Mouse (Mus musculus): ENCODE results near the gene Elavl4. TPM values are rescaled to one million over a fixed set of nuclear protein-coding genes. Genes with fewer than 3 reads are reported as not detected.

Elavl4 gene
- polyA plus RNA-seq, 1 experiment from 2014 or later, result 31.2 TPM

DNA sequence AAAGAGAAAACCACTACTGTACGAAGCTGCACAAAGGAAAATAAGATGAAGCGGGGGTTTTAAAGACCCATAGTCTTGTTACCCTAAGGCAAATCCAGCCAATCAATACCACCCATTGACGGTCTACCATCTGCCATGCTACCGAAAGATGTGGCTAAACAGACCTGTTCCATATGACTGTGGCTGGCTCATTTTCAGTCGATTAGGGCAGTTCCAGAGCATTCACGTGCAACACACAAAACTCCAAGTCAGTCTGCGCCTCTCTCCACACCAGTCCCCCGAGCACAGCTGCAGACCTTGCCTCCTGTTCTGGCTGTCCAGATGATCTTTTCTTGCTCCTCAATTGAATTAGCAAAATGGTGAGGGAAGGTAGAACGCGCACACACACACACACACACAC lies 59.2 kb downstream of the Elavl4 start:
- ATAC-seq (ENCODE audit: insufficient read depth, low FRiP score, low read depth), result no peak
- Histone ChIP-seq H3K4me3 (replicated peaks) (no peak overlapping the region), H3K4me1 (no peaks in the 10 kb centered on the region), H3K4me2 (no peak overlapping the region), H3K27ac (no peak overlapping the region), H3K9ac (no peak overlapping the region), H3K9me3 (no peaks in the 10 kb centered on the region), H3K27me3 (replicated peaks) (no peaks in the 10 kb centered on the region), H3K36me3 (no peaks in the 10 kb centered on the region)
- 74% methylated on average over 10 of the region's 10 CpGs for WGBS

DNA sequence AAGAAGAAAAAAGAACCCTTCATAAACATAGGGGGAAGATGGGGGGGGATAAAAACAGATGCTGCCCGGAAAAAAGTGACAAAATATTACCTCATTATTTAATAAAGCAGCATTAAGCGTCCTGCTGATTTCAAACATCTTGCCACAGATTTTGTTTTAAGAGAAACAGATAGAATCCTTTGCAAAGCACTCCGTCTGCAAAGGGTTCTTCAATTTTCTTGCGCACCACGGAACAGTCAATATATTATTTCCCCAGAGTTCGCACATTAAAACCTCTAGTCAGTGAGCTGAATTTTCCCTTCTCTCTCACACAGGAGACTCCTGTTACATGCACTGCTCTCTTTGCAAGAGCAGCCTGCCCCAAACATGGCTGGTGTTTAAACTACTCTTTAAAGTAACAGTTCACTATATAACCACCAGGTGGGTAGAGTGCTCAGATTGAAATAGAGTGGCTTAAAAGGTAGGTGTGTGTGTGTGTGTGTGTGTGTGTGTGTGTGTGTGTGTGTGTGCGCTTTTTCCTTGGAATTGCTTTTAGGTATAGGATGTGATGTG lies 61.1 kb downstream of the Elavl4 start:
- Histone ChIP-seq H3K4me2 (no peak overlapping the region), H3K27ac (no peak overlapping the region), H3K9ac (no peak overlapping the region), H3K4me1 (no peaks in the 10 kb centered on the region), H3K4me3 (replicated peaks) (no peak overlapping the region), H3K9me3 (no peaks in the 10 kb centered on the region), H3K27me3 (replicated peaks) (no peaks in the 10 kb centered on the region), H3K36me3 (no peaks in the 10 kb centered on the region)
- ATAC-seq (ENCODE audit: insufficient read depth, low FRiP score, low read depth), result no peak
- WGBS, result 64% methylated on average over 7 of the region's 7 CpGs

DNA sequence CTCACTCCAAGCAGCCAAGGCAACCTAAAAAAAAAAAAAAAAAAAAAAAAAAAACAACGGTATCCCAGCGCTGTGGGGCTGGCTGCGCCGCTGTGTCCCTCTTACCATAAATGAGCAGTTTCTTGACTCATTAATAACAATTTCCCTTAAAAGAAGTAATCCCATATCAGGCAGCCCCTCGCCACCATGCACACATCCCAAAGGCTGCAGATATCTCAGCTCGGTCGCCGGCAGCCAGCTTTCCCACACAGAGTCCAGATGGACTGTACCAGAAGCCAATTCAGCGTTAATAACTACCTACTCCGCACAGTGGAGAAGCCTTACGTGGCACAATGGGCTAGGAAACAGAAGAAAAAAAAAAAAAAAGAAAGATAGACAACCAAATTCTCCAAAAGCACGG lies 61.7 kb downstream of the Elavl4 start:
- no peak overlapping the region for H3K4me3 ChIP-seq (replicated peaks)
- WGBS, result 66% methylated on average over 12 of the region's 12 CpGs
- no peak overlapping the region for H3K9ac ChIP-seq
- no peaks in the 10 kb centered on the region for H3K27me3 ChIP-seq (replicated peaks)
- no peak for ATAC-seq (ENCODE audit: insufficient read depth, low FRiP score, low read depth)
- no peak overlapping the region for H3K4me2 ChIP-seq
- no peaks in the 10 kb centered on the region for H3K36me3 ChIP-seq
- no peaks in the 10 kb centered on the region for H3K4me1 ChIP-seq
- H3K27ac ChIP-seq, result no peak overlapping the region
- no peaks in the 10 kb centered on the region for H3K9me3 ChIP-seq

DNA sequence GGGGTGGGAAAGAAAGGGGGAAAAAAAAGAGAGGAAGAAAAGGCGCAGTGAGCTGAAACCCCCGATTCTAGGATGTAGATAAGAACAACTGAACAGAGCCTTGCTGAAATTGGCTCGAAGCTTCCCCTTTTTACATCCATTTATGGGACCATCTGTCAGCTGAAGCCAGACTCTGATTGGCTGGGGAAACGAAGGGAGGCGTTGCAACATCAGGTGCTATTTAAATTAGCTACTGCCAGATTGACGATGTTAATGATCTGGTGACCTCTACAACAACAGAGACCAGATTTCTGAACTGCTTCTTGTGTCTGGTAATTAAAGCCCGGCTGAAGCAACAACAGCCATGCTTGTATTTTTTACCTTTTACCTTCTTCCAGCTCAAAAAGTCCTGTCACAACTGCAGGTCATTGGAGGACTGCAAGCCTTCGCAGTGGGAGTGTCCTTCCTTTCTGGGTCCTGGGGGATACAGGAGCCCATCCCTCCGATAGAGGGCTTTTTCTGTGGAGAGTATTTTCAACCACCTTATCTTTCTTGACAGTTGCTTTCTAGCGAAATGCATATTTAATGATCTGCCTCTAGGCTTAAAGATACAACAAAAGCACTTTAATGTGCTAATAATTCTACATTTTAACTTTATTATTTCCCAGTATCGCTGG lies 64.2 kb downstream of the Elavl4 start:
- no peaks in the 10 kb centered on the region for H3K27me3 ChIP-seq (replicated peaks)
- H3K4me2 ChIP-seq, result no peak overlapping the region
- H3K27ac ChIP-seq, result no peak overlapping the region
- no peak for ATAC-seq (ENCODE audit: insufficient read depth, low FRiP score, low read depth)
- H3K4me1 ChIP-seq, result no peaks in the 10 kb centered on the region
- WGBS, result 32% methylated on average over 11 of the region's 11 CpGs
- H3K4me3 ChIP-seq (replicated peaks), result no peak overlapping the region
- no peak overlapping the region for H3K9ac ChIP-seq
- no peaks in the 10 kb centered on the region for H3K9me3 ChIP-seq
- no peaks in the 10 kb centered on the region for H3K36me3 ChIP-seq

DNA sequence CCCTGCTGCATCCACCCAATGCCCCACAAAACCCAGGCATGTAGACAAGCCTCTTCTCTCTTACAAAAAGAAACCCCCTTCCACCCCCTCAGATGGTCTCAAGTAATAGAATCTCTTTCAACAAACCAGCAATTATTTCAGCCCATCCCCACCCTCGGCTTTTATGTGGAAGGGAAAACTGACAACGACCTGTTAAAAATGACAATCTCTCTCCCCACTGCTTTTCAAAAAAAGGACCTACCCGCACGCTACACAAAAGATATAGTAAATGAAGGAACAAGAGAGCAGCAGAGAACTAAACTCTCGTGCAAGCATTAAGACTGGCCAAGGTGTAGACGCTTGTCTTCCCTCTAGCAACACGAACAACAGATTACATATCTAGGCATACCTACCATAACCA lies 64.9 kb downstream of the Elavl4 start:
- Histone ChIP-seq H3K9ac (no peak overlapping the region), H3K9me3 (no peaks in the 10 kb centered on the region), H3K4me3 (replicated peaks) (peak overlapping the region; percentile 8; the same call in 1 of the 2 replicates), H3K4me1 (no peaks in the 10 kb centered on the region), H3K27me3 (replicated peaks) (no peaks in the 10 kb centered on the region), H3K27ac (no peak overlapping the region), H3K36me3 (no peaks in the 10 kb centered on the region), H3K4me2 (peak overlapping the region; percentile 27; the same call in 1 of the 2 replicates)
- WGBS, result 56% methylated on average over 7 of the region's 7 CpGs
- ATAC-seq (ENCODE audit: insufficient read depth, low FRiP score, low read depth), result no peak

DNA sequence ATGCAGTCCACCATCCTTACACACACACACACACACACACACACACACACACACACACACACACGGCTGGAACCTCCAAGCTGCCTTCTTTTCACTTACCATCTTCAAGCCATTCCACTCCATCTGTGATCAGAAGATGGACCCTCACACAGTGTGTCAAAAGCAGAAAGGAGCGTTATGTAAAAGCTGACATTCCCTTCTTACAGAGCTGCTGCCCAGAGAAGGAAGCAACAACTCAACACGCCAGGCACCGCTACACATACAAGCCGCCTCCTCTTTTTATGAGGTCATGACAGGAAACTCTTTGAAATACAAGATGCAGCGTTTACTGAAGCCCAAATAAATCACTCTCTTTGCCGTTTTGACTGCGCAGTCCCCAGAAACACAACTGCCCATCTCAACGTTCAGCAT lies 65.3 kb downstream of the Elavl4 start:
- H3K4me1 ChIP-seq, result no peaks in the 10 kb centered on the region
- peak overlapping the region; percentile 8; the same call in 1 of the 2 replicates for H3K4me3 ChIP-seq (replicated peaks)
- H3K9me3 ChIP-seq, result no peaks in the 10 kb centered on the region
- no peak for ATAC-seq (ENCODE audit: insufficient read depth, low FRiP score, low read depth)
- H3K27ac ChIP-seq, result no peak overlapping the region
- peak overlapping the region; percentile 27 for H3K4me2 ChIP-seq
- H3K36me3 ChIP-seq, result no peaks in the 10 kb centered on the region
- WGBS, result 21% methylated on average over 9 of the region's 9 CpGs
- no peak overlapping the region for H3K9ac ChIP-seq
- no peaks in the 10 kb centered on the region for H3K27me3 ChIP-seq (replicated peaks)

DNA sequence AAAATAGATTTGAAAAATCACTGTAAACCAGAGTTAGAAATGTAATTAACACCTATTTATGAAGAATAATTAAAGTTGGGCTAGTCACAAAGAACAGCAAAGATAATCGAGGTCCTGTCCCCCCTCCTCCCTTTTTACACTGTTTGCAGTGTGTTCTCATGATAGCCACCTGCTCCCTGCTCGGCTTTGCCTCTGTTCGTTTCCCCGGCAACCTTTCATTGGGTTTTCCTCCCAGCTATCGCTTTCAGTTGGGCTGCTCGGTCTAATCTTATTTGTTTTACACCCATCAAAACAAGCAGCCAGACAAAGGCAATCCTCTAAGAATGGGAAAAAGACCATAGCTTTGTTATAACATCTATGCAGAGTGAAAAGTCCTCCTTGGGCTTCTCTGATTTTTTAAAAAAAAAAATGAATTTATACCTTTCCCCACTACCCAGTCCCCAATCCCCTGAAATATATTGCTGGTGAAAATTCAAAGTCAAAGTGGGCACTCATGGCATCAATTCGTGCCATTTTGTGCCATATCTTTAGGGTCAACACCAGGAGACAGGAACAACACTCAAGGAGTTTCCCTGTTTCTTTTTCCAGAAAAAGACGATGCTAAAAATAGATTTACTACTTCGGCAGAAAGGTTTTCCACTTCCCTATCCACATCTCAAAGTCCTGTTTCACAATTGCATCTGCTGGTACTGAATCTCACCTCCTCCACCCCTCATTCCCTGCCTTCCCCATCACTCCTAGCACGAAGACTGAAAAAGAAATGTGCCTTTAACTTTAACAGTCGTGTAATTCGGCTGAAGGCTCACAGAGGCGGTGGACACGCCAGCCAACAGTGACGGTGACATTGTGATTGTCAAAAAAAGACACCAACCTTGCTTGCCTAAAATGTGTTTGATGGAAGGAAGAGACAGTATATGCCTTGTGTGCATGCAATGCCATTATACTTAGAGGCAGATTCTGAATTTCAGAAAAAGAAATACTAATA lies 66.1 kb downstream of the Elavl4 start:
- 0 out of 2 replicates have a peak, but pooled peaks have one; percentile 31 for ATAC-seq (ENCODE audit: insufficient read depth, low FRiP score, low read depth)
- Histone ChIP-seq H3K36me3 (no peaks in the 10 kb centered on the region), H3K9me3 (no peaks in the 10 kb centered on the region), H3K4me1 (no peaks in the 10 kb centered on the region), H3K4me2 (peak overlapping the region; percentile 27), H3K9ac (no peak overlapping the region), H3K27me3 (replicated peaks) (no peaks in the 10 kb centered on the region), H3K27ac (no peak overlapping the region), H3K4me3 (replicated peaks) (no peak overlapping the region)
- 23% methylated on average over 15 of the region's 15 CpGs for WGBS

DNA sequence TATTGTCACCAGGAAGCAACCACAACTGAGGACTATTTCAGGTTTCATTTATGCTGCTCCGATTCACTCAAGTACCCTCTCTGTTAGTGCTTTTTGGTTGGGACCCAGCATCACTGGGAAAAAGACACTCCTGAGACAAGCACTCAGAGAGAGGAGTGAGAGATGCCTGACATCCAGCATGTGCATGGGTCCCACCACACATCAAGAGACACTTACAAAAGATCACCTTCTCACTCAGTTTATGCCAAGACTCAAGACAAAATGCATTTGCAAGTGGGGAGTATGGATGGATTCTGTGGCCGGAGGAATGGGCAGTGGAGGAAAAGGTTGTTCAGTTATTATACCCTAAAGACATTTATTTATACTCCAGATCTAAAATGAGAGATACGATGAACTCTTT lies 67.3 kb downstream of the Elavl4 start:
- H3K4me1 ChIP-seq, result no peaks in the 10 kb centered on the region
- no peak for ATAC-seq (ENCODE audit: insufficient read depth, low FRiP score, low read depth)
- H3K4me3 ChIP-seq (replicated peaks), result no peak overlapping the region
- no peaks in the 10 kb centered on the region for H3K27me3 ChIP-seq (replicated peaks)
- no peak overlapping the region for H3K9ac ChIP-seq
- no peaks in the 10 kb centered on the region for H3K36me3 ChIP-seq
- no peaks in the 10 kb centered on the region for H3K9me3 ChIP-seq
- WGBS, result 77% methylated on average over 3 of the region's 3 CpGs
- no peak overlapping the region for H3K4me2 ChIP-seq
- no peak overlapping the region for H3K27ac ChIP-seq

DNA sequence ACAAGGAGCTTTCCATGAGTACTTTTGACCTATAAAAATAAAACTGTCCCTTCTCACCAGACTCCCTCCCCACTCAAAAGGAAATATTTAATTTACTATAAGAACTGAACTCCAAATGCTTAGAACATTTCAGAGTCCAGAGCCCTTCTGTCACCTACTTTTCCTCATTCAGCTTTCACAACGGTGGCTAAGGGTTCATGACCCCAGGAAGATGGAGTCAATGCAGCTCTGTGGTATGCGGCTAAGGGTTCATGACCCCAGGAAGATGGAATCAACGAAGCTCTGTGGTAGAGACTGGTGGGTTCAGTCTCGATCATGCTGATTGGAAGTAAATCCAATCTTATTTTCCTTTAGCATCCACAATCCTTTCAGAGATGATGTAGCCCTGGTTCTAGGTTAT lies 81.7 kb downstream of the Elavl4 start:
- Histone ChIP-seq H3K27me3 (replicated peaks) (no peaks in the 10 kb centered on the region), H3K27ac (no peak overlapping the region)
- 10% methylated on average over 4 of the region's 4 CpGs for WGBS

DNA sequence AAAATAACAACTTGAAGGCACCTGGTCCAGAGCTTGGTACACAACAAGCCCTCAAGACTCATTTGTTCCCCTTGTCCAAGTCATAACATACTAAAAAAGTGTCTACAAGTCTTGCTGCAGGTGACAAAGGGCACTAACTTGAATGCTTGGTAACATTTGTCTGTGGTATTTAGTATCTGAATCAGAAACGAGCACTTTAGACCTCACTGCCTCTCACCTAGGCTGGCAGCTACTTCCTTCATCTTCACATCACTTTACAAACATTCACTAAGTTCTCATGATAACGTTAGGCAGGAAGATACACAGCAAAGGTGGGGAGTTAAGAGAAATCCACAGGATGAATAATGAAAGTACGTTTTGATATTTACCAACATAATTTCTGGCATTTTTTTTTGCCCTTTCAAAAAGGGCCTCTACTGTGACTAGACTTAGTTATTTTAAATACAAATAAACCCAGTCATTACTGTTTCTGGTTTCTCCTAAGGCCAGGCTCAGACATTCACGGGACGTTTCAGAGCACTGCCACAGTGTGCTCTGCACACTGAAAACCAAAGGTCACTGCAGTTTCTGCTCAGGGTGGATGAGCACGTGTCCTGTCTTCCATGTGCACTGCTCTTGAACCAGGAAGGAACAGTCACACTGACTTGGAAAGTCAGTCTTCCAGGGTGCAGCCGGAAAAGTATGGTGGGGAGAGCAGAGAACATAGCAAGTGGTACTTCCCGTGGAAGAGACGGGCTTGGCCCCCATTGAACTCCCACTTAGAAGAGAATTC lies 84.7 kb downstream of the Elavl4 start:
- H3K27me3 ChIP-seq (replicated peaks), result no peaks in the 10 kb centered on the region
- no peak overlapping the region for H3K4me3 ChIP-seq (replicated peaks)
- ATAC-seq (ENCODE audit: insufficient read depth, low FRiP score, low read depth), result no peak
- no peaks in the 10 kb centered on the region for H3K4me1 ChIP-seq
- 46% methylated on average over 9 of the region's 9 CpGs for WGBS
- no peak overlapping the region for H3K4me2 ChIP-seq
- H3K9ac ChIP-seq, result no peak overlapping the region
- no peak overlapping the region for H3K27ac ChIP-seq
- H3K36me3 ChIP-seq, result no peaks in the 10 kb centered on the region
- no peaks in the 10 kb centered on the region for H3K9me3 ChIP-seq

More for the DNA sequence above, 81.7 kb downstream of the Elavl4 start:
- no peaks in the 10 kb centered on the region for H3K36me3 ChIP-seq
- ATAC-seq (ENCODE audit: insufficient read depth, low FRiP score, low read depth), result no peak
- no peak overlapping the region for H3K9ac ChIP-seq
- no peak overlapping the region for H3K4me3 ChIP-seq (replicated peaks)
- no peaks in the 10 kb centered on the region for H3K4me1 ChIP-seq
- no peak overlapping the region for H3K4me2 ChIP-seq
- H3K9me3 ChIP-seq, result no peaks in the 10 kb centered on the region

DNA sequence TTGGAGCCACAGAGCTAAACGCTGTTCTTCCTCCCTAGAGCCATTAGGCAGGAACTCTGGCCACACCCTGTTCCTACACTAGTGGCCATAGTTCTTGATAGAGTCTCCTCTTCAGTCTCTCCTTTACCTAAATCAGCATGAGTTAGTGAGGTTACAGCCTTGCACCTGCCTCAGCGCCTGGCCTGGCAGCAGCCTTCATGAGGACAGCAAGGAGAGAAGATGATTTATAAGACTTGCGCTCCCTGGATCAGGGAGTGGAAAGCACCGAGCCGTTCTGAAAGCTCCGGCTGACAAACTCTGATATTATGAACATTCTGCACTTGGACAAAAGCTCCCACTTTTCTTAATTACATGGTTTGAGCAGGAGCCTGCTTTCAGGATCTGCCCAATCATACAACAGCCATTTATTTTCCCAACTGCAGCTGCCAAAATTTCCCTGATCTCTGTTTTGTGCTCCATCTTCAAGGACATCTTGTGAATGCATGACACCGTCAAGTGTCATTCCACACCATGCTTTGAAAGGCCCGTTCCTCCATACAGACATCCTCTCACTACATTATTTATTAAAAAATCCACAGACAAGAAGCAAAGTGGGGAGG lies 87.3 kb downstream of the Elavl4 start:
- H3K4me3 ChIP-seq (replicated peaks), result no peak overlapping the region
- H3K27ac ChIP-seq, result no peak overlapping the region
- no peaks in the 10 kb centered on the region for H3K36me3 ChIP-seq
- H3K9me3 ChIP-seq, result no peaks in the 10 kb centered on the region
- H3K4me1 ChIP-seq, result no peaks in the 10 kb centered on the region
- no peaks in the 10 kb centered on the region for H3K27me3 ChIP-seq (replicated peaks)
- ATAC-seq (ENCODE audit: insufficient read depth, low FRiP score, low read depth), result no peak
- WGBS, result 48% methylated on average over 8 of the region's 8 CpGs
- no peak overlapping the region for H3K9ac ChIP-seq
- no peak overlapping the region for H3K4me2 ChIP-seq

Measured in stomach, embryonic 15.5 days (tissue).